Mouse (Mus musculus): ENCODE data around the gene Gmds. TPM values are rescaled to one million over a fixed set of nuclear protein-coding genes. Genes with fewer than 3 reads are reported as not detected.
A peak's percentile ranks its signal among the peaks of the same experiment; 100 is the strongest.

The Gmds gene
- polyA plus RNA-seq, 1 experiment from 2014 or later = 38.0 TPM

DNA sequence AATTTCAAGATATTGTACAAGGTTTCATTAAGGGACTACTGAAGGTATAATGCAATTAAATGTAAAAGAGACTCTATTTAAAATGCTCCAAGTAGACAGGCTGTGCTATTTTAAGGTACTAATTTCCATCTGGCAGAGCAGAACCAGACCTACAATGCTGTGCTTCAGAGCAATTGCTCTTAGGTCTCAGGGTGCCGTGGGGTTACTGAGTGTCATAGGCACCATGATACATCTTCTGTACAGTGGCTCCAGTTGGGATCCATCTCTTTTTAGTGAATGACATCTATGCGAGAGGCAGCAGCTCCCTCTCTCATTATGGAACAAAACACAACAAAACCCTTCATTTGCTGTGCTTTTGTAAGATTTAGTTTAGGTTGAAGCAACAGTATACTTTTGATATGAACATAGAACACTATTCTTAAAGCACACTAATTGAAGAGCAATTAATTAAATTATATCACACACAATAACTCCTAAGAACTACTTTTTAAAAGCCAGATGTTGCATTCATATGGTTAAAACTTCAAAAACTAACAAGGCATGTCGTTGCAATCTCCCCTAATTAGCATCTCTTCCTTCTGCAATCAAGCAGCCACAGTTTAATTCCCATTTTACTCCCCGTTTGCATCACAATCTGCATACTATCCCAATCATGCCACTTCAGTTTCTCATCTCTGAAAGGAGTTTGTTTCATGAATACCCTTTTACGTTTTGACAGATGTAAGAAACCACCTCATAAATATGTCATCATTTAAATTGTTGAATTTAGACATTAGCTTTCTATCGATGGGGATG lies 317.9 kb downstream of the Gmds start:
- Histone ChIP-seq H3K9me3 (ENCODE audit: low read length) (no peaks in the 10 kb centered on the region), H3K9ac (replicated peaks; ENCODE audit: low read length) (no peak overlapping the region), H3K4me2 (replicated peaks; ENCODE audit: low read depth, low read length) (no peak overlapping the region), H3K4me1 (ENCODE audit: insufficient read depth, low read length) (peaks cover 40% of the 10 kb centered on the region), H3K36me3 (ENCODE audit: insufficient read depth, low read length) (no peaks in the 10 kb centered on the region), H3K4me3 (ENCODE audit: low read length) (no peak overlapping the region), H3K27me3 (ENCODE audit: insufficient read depth, low read length) (no peaks in the 10 kb centered on the region), H3K27ac (ENCODE audit: low read length) (no peak overlapping the region)
- no peak for ATAC-seq (ENCODE audit: low FRiP score, low TSS enrichment)
- WGBS = 37% methylated on average over 6 of the region's 6 CpGs

DNA sequence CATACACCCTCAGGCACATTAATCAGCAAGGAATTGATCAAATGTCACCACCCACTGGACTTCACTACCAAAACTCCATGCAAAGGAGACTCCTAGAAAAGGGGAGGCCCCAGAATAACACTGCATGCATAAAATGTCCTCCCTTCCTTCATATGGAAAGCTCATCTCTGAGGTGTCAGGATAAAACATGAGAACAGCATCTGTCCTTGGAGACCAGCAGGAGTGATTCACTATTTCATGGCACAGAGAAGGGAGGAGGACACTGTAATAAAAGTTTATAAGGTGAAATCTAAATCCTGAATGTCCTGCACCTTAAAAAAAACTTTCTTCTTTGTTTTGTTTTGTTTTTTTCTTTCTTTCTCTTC lies 319.3 kb downstream of the Gmds start:
- Histone ChIP-seq H3K4me2 (replicated peaks; ENCODE audit: low read depth, low read length) (no peak overlapping the region), H3K4me1 (ENCODE audit: insufficient read depth, low read length) (peaks cover 29% of the 10 kb centered on the region), H3K27me3 (ENCODE audit: insufficient read depth, low read length) (no peaks in the 10 kb centered on the region), H3K36me3 (ENCODE audit: insufficient read depth, low read length) (no peaks in the 10 kb centered on the region), H3K27ac (ENCODE audit: low read length) (peak overlapping the region; percentile 35; the same call in 1 of the 2 replicates), H3K4me3 (ENCODE audit: low read length) (no peak overlapping the region), H3K9ac (replicated peaks; ENCODE audit: low read length) (no peak overlapping the region), H3K9me3 (ENCODE audit: low read length) (no peaks in the 10 kb centered on the region)
- peak; percentile 93 for ATAC-seq (ENCODE audit: low FRiP score, low TSS enrichment)

DNA sequence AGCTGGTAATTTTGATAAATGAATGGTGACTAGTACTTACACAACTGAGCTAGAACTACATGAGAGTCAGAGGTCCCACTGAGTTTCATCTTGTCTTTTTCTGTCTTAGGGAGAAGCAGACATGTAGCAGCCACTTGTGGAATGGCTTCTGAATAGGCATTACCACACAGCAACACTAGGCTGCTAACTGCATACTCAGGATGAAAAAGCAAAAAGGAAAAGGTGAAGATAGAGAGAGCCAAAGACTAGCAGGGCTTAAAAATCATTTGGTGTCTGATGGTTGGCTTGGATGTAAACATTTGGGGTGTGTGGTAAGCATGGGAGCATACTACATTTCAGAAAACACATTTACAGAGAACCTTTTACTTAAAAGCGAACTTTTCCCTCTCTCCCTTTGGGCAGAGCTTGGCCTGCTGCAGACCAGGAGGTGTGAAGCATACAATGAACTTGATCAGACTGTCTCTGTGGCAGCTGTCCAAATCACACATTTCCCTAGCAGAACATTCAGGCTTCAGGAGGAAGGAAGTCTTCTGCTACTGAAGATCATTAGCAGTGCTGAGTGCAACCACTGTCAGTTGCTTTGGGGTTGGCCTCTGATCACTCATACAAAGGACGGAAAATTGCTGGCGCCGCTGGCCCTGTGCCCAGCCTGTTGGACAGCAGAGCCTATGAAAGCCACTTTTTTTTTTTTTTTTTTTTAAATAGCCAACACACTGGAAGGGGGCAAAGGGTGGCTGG lies 319.9 kb downstream of the Gmds start:
- Histone ChIP-seq H3K9me3 (ENCODE audit: low read length) (no peaks in the 10 kb centered on the region), H3K4me1 (ENCODE audit: insufficient read depth, low read length) (peaks cover 29% of the 10 kb centered on the region), H3K4me3 (ENCODE audit: low read length) (no peak overlapping the region), H3K9ac (replicated peaks; ENCODE audit: low read length) (no peak overlapping the region), H3K27ac (ENCODE audit: low read length) (peak overlapping the region; percentile 35), H3K36me3 (ENCODE audit: insufficient read depth, low read length) (no peaks in the 10 kb centered on the region), H3K4me2 (replicated peaks; ENCODE audit: low read depth, low read length) (no peak overlapping the region), H3K27me3 (ENCODE audit: insufficient read depth, low read length) (no peaks in the 10 kb centered on the region)
- ATAC-seq (ENCODE audit: low FRiP score, low TSS enrichment) = peak; percentile 89
- 13% methylated on average over 4 of the region's 4 CpGs for whole genome bisulfite sequencing

DNA sequence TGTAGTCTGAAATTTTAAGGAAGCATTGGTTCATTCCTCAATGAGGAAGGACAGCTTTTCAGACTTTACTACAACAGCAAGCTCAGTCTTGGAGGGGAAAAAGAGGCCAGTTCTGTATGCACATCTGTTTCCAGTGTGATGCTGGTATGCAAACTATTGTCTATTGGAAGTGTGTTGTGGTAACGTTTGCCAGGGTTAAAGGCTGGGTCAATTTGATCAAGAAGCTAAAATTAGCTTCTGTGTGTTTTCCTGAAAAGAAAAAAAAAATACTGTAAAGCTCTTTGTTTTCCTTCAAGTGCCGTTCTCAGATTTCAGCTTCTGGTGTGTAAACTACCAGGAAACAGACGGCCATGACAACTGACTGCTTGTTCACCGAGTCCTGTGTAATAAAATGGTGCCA lies 329.7 kb downstream of the Gmds start:
- H3K27me3 ChIP-seq (ENCODE audit: insufficient read depth, low read length) = no peaks in the 10 kb centered on the region
- no peaks in the 10 kb centered on the region for H3K9me3 ChIP-seq (ENCODE audit: low read length)
- H3K4me2 ChIP-seq (replicated peaks; ENCODE audit: low read depth, low read length) = no peak overlapping the region
- peak overlapping the region; percentile 76; the same call in 1 of the 2 replicates for H3K27ac ChIP-seq (ENCODE audit: low read length)
- WGBS = 3% methylated on average over 4 of the region's 4 CpGs
- no peak overlapping the region for H3K4me3 ChIP-seq (ENCODE audit: low read length)
- ATAC-seq (ENCODE audit: low FRiP score, low TSS enrichment) = no peak
- no peak overlapping the region for H3K9ac ChIP-seq (replicated peaks; ENCODE audit: low read length)
- peaks cover 13% of the 10 kb centered on the region for H3K4me1 ChIP-seq (ENCODE audit: insufficient read depth, low read length)
- no peaks in the 10 kb centered on the region for H3K36me3 ChIP-seq (ENCODE audit: insufficient read depth, low read length)

DNA sequence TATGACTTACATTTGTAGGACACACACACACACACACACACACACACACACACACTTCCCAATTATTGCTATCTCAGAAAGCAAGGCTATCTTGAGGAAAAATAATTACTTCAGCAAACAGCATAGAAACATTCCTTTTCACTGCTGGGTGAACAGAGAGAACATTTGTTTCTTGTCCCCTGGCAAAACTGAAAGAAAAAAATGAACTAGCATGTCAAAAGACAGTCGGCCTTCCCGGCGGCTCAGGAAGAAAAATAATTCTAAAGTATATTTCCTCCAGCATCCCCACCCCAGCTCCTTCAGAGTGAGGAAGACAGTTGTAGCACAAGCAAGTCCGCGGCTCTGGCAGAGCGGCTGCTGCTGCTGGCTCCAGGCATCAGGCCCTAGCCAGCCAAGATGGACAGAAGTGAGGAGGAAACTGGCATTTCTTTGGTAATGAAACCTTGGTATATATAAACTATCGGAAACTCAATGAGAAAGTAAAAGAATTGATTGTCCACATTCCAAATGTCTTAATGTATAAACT lies 330.4 kb downstream of the Gmds start:
- Histone ChIP-seq H3K9ac (replicated peaks; ENCODE audit: low read length) (0 out of 2 replicates have a peak overlapping the region, but pooled peaks have one; percentile 38), H3K9me3 (ENCODE audit: low read length) (no peaks in the 10 kb centered on the region), H3K27ac (ENCODE audit: low read length) (peak overlapping the region; percentile 81), H3K4me1 (ENCODE audit: insufficient read depth, low read length) (peaks cover 13% of the 10 kb centered on the region), H3K4me2 (replicated peaks; ENCODE audit: low read depth, low read length) (peak overlapping the region; percentile 35), H3K4me3 (ENCODE audit: low read length) (peak overlapping the region; percentile 15; the same call in 1 of the 2 replicates), H3K27me3 (ENCODE audit: insufficient read depth, low read length) (no peaks in the 10 kb centered on the region), H3K36me3 (ENCODE audit: insufficient read depth, low read length) (no peaks in the 10 kb centered on the region)
- ATAC-seq (ENCODE audit: low FRiP score, low TSS enrichment) = peak; percentile 57; the same call in 1 of the 2 replicates
- WGBS = 33% methylated on average over 7 of the region's 7 CpGs

DNA sequence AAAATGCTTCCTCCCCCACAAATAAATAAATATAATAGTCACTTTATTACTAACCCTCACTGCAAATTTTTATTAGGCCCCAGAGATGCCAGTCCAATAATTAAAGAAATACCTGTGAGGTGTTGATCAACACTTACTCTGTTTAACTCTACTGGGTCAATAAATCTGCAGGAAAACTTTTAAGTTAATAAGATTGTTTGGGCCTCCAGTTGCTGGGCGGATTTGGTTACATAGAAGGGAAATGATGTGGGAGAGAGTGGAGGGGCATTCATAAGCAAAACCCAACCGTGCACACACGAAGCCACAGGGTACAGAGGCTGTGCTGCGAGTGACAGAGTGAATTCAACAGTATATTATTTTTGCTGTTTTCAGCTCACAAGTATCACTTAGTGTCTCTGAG lies 345.1 kb downstream of the Gmds start:
- no peak overlapping the region for H3K4me2 ChIP-seq (replicated peaks; ENCODE audit: low read depth, low read length)
- no peak overlapping the region for H3K4me3 ChIP-seq (ENCODE audit: low read length)
- H3K9me3 ChIP-seq (ENCODE audit: low read length) = peaks cover 5% of the 10 kb centered on the region; the same call in 1 of the 2 replicates
- H3K36me3 ChIP-seq (ENCODE audit: insufficient read depth, low read length) = no peaks in the 10 kb centered on the region
- WGBS = 47% methylated on average over 4 of the region's 4 CpGs
- no peak for ATAC-seq (ENCODE audit: low FRiP score, low TSS enrichment)
- no peaks in the 10 kb centered on the region for H3K27me3 ChIP-seq (ENCODE audit: insufficient read depth, low read length)
- peaks cover 20% of the 10 kb centered on the region for H3K4me1 ChIP-seq (ENCODE audit: insufficient read depth, low read length)
- no peak overlapping the region for H3K9ac ChIP-seq (replicated peaks; ENCODE audit: low read length)
- no peak overlapping the region for H3K27ac ChIP-seq (ENCODE audit: low read length)

DNA sequence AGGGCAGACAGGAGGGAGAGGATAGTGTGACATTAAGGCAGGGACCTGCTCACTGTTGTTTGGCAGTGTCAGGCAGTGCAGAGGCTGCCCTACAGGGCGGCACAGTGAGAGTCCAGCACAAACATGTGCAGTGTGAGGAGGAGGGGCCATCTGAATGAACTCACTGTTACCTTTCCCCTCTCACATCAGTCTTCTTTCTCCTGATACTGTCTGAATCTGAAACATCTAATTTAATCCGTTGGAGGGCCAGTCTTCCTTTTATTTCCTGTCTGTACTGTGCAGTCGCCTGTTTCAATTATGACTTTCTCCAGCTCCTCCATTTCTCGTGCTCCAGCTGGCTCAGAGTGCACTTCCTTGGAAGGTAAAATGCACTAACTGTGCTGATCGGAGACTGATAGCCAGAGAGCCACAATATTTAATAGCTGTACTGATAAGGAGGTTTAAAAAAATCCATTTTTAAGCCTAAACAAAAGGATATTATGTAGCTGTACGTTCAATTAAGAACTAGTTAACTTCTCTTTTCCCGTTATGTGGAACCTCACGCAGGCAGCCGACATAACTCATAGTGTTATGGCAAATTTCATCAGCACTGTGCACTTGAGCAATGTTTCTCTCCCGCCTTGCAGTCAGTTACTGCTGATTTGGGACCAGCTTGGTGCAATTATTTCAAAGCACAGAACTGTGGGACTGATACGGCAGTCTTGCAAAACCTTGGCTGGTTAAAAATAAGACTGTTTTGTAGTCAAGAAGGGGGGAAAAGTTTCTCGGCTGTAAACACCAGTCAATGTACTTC lies 345.9 kb downstream of the Gmds start:
- H3K36me3 ChIP-seq (ENCODE audit: insufficient read depth, low read length) = no peaks in the 10 kb centered on the region
- 0 out of 2 replicates have a peak overlapping the region, but pooled peaks have one; percentile 16 for H3K9ac ChIP-seq (replicated peaks; ENCODE audit: low read length)
- H3K4me2 ChIP-seq (replicated peaks; ENCODE audit: low read depth, low read length) = peak overlapping the region; percentile 28
- H3K4me1 ChIP-seq (ENCODE audit: insufficient read depth, low read length) = peaks cover 20% of the 10 kb centered on the region
- H3K27ac ChIP-seq (ENCODE audit: low read length) = peak overlapping the region; percentile 56; the same call in 1 of the 2 replicates
- 30% methylated on average over 12 of the region's 12 CpGs for WGBS
- H3K4me3 ChIP-seq (ENCODE audit: low read length) = no peak overlapping the region
- ATAC-seq (ENCODE audit: low FRiP score, low TSS enrichment) = peak; percentile 89
- H3K27me3 ChIP-seq (ENCODE audit: insufficient read depth, low read length) = no peaks in the 10 kb centered on the region
- peaks cover 5% of the 10 kb centered on the region; the same call in 1 of the 2 replicates for H3K9me3 ChIP-seq (ENCODE audit: low read length)

DNA sequence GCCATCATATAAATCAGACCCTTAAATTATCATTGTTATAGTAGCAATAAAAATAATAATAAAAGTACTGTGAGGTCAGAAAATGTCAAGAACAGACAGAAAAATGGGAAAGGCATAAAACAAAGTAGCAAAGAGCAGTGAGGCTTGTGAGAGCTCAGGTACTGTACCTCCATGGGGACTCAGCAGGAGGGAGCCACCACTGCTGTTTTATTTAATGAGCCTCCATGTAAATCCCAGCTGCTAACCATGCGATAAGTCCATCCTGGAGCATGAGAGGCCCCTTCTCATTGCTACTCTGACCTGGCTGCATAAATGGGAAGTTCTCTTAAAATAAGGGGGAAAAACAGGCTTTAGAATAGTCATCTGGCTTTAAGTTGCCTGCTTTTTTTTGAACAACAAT lies 357.3 kb downstream of the Gmds start:
- no peak overlapping the region for H3K4me2 ChIP-seq (replicated peaks; ENCODE audit: low read depth, low read length)
- 49% methylated on average over 1 of the region's 1 CpGs for WGBS
- H3K4me1 ChIP-seq (ENCODE audit: insufficient read depth, low read length) = no peaks in the 10 kb centered on the region
- ATAC-seq (ENCODE audit: low FRiP score, low TSS enrichment) = no peak
- H3K9ac ChIP-seq (replicated peaks; ENCODE audit: low read length) = no peak overlapping the region
- no peak overlapping the region for H3K4me3 ChIP-seq (ENCODE audit: low read length)
- no peak overlapping the region for H3K27ac ChIP-seq (ENCODE audit: low read length)
- no peaks in the 10 kb centered on the region for H3K27me3 ChIP-seq (ENCODE audit: insufficient read depth, low read length)
- no peaks in the 10 kb centered on the region for H3K9me3 ChIP-seq (ENCODE audit: low read length)
- H3K36me3 ChIP-seq (ENCODE audit: insufficient read depth, low read length) = no peaks in the 10 kb centered on the region

DNA sequence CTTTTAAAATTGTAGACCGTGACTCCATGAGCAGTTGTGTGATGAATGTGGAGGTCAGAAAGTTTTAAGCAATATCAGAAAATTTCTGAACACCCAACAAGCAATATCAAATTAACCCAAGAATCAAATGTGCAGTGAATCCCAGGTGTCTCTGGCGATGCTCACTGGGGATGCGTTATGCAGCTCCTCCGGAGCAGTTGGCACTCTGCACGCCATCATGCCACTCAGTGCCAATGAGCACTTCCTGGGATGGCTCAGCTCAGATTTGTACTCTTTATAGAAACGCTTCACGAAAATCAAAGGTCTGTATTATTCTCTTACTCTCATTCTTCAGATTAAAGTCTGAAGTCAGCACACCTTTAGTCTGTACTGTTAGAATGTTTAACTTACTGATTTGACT lies 360.4 kb downstream of the Gmds start:
- Histone ChIP-seq H3K9me3 (ENCODE audit: low read length) (no peaks in the 10 kb centered on the region), H3K4me3 (ENCODE audit: low read length) (no peak overlapping the region), H3K27me3 (ENCODE audit: insufficient read depth, low read length) (no peaks in the 10 kb centered on the region), H3K4me2 (replicated peaks; ENCODE audit: low read depth, low read length) (no peak overlapping the region), H3K36me3 (ENCODE audit: insufficient read depth, low read length) (no peaks in the 10 kb centered on the region), H3K27ac (ENCODE audit: low read length) (no peak overlapping the region), H3K4me1 (ENCODE audit: insufficient read depth, low read length) (no peaks in the 10 kb centered on the region), H3K9ac (replicated peaks; ENCODE audit: low read length) (no peak overlapping the region)
- 90% methylated on average over 7 of the region's 7 CpGs for WGBS
- no peak for ATAC-seq (ENCODE audit: low FRiP score, low TSS enrichment)
